Mouse (Mus musculus) thymus, adult 2 months (tissue): Measurements from ENCODE around the gene Aff3. TPM values are rescaled to one million over a fixed set of nuclear protein-coding genes. Genes with fewer than 3 reads are reported as not detected.

Experiments used
- DNase-seq: peaks from one replicate; pipeline ENCODE4 v3.0.0; 2021
- H3K27ac ChIP-seq: fragments of 200-500 bp; 2 replicates; pipeline ENCODE4 v1.5.1; 2012; ENCODE audit warnings: low read length, control low read depth; ENCODE audit not compliant: control insufficient read depth, insufficient read depth
- H3K27me3 ChIP-seq: fragments of 200-500 bp; 2 replicates; pipeline ENCODE4 v1.6.1; 2012; ENCODE audit warnings: mild to moderate bottlenecking, low read length, moderate library complexity, mixed read lengths; ENCODE audit not compliant: control insufficient read depth, insufficient read depth
- H3K36me3 ChIP-seq: fragments of 200-500 bp; 2 replicates; pipeline ENCODE4 v1.6.1; 2012; ENCODE audit warnings: mild to moderate bottlenecking, low read length, moderate library complexity; ENCODE audit not compliant: control insufficient read depth, insufficient read depth
- H3K4me1 ChIP-seq: fragments of 200-500 bp; replicated peaks from 2 replicates; pipeline ENCODE4 v1.6.1; 2012; ENCODE audit warnings: low read length; ENCODE audit not compliant: control insufficient read depth, insufficient read depth
- H3K4me3 ChIP-seq: fragments of 200-500 bp; 2 replicates; pipeline ENCODE4 v1.5.1; 2012; ENCODE audit warnings: mild to moderate bottlenecking, low read length, control low read depth, moderate library complexity; ENCODE audit not compliant: control insufficient read depth, insufficient read depth
- CTCF ChIP-seq: fragments of 200-500 bp; IDR thresholded peaks from 2 replicates; pipeline ENCODE4 v1.5.1; 2012; ENCODE audit warnings: mild to moderate bottlenecking, control low read depth, low read length, moderate library complexity, borderline replicate concordance; ENCODE audit not compliant: control insufficient read depth, poor library complexity, insufficient read depth; ENCODE audit errors: extremely low read depth
- POLR2A ChIP-seq: fragments of 200-500 bp; IDR thresholded peaks from 2 replicates; pipeline ENCODE4 v1.6.1; 2012; ENCODE audit warnings: mild to moderate bottlenecking, low read length, control low read depth, moderate library complexity; ENCODE audit not compliant: control insufficient read depth, poor library complexity, insufficient read depth; ENCODE audit errors: extremely low read depth
- WGBS: fragments of 180-500 bp; shearing (Covaris S2); methylation state at CpG from one replicate; pipeline ENCODE4 v1.1.7; 2018; 5-methylcytosine and 5-hydroxymethylcytosine counted together
- polyA plus RNA-seq: library from polyadenylated mRNA; depleted of rRNA; stranded (reverse); fragments of >200 nt; gene quantifications from 2 replicates; pipeline ENCODE4 v1.2.3, GENCODE M21; 2012

The Aff3 gene
- polyA plus RNA-seq, 1 experiment = 39.6 TPM

GRCm38 (mm10) chr1:38230041-38230440 is 434.7 kb downstream of the Aff3 start:
- DNase-seq = no peak
- Histone ChIP-seq H3K4me3 (no peak overlapping the region), H3K36me3 (no peaks in the 10 kb centered on the region), H3K27ac (no peak overlapping the region), H3K27me3 (no peaks in the 10 kb centered on the region), H3K4me1 (no peaks in the 10 kb centered on the region)
- TF ChIP-seq POLR2A (no peak), CTCF (no peak)
- 96% methylated on average over 8 of the region's 8 CpGs for WGBS

DNA sequence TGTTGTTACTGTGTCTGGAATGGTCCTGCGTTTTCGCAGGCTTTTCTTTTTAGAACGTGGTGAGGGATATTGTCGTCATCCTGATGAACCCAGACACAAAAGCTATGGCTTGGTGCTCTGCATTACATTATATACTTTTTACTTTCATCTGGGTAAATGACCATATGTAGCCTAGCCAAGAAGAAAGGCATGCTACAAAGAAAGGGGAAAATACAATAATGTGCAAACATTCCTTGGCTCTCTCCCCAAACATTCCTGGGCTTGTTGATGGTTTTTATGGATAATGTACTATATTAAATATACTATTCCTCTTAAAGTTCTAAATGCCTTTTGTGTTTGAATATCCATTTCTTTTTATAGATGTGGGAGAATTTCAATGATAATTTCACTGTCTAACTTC is 435.9 kb downstream of the Aff3 start:
- WGBS = 98% methylated on average over 4 of the region's 4 CpGs
- no peak overlapping the region for H3K27ac ChIP-seq
- TF ChIP-seq CTCF = no peak
- TF ChIP-seq POLR2A = no peak

DNA sequence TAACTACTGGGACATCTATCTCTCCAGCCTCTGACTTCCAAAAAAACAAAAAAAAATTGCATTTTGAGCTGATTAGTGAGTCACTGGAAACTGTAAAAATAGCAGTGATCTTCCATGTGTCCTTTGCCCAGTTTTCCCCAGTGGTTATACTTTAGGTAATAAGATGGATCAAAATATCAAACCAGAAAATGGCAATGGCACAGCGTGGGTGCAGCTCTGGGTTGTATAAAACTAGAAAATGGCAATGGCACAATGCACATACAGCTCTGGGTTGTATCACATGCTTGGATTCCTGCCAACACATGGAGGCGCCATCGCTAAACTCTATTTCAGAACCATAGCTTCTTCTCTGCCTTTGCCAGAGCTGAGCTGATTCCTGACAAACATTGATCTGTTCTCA is 439.6 kb downstream of the Aff3 start:
- no peaks in the 10 kb centered on the region for H3K4me1 ChIP-seq
- WGBS = 98% methylated on average over 3 of the region's 3 CpGs
- H3K36me3 ChIP-seq = no peaks in the 10 kb centered on the region
- H3K27ac ChIP-seq = no peak overlapping the region
- H3K4me3 ChIP-seq = no peak overlapping the region
- no peaks in the 10 kb centered on the region for H3K27me3 ChIP-seq
- no peak for DNase-seq
- TF ChIP-seq POLR2A = no peak
- no peak for TF ChIP-seq CTCF

More for the DNA sequence above, 435.9 kb downstream of the Aff3 start:
- Histone ChIP-seq H3K36me3 (no peaks in the 10 kb centered on the region), H3K4me1 (no peaks in the 10 kb centered on the region), H3K4me3 (no peak overlapping the region), H3K27me3 (no peaks in the 10 kb centered on the region)
- DNase-seq = no peak

DNA sequence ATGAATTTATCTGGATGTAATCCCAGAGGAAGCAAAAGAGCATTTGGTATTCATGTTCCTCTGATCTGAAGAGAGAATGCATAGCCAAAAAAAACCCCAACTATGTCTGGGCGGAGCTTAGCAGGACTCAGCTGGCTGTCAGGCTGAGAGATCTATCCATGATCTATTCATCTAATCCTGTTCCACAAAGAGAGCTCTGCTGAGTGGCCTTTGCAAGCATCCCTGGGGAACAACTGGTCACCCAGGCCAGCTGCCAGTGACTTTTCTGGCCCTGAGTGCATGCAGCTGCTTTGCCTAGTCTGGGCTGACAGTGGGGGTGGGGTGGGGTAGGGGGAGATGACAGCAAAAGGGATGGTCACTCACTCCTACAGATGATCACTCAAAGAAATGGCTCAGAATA is 442.6 kb downstream of the Aff3 start:
- DNase-seq = no peak
- no peaks in the 10 kb centered on the region for H3K4me1 ChIP-seq
- 0 out of 2 replicates have a peak, but pooled peaks cover 3% of the 10 kb centered on the region for H3K36me3 ChIP-seq
- no peaks in the 10 kb centered on the region for H3K27me3 ChIP-seq
- no peak overlapping the region for H3K27ac ChIP-seq
- H3K4me3 ChIP-seq = no peak overlapping the region
- 93% methylated on average over 1 of the region's 1 CpGs for WGBS
- TF ChIP-seq POLR2A = no peak
- no peak for TF ChIP-seq CTCF

DNA sequence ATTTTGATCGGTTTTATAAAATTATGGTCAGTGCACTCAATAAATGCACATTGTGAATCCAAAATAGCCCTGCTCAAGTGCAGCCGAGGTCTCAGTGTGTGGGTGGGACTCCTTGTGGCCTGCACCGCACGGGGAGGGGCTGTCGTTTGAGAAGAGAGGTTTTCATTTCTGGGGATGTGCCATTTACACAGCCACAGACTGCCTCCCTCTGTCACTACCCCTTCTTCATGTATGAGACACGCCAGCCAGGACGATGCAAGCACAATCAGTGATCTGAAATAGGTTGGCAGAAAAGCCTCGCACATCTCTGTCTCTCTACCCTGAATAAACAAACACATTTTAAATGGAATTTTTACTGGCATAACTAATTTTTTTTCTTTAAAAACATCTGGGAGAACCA is 443.3 kb downstream of the Aff3 start:
- 0 out of 2 replicates have a peak, but pooled peaks cover 3% of the 10 kb centered on the region for H3K36me3 ChIP-seq
- H3K27me3 ChIP-seq = no peaks in the 10 kb centered on the region
- H3K27ac ChIP-seq = no peak overlapping the region
- no peaks in the 10 kb centered on the region for H3K4me1 ChIP-seq
- no peak overlapping the region for H3K4me3 ChIP-seq
- no peak for DNase-seq
- no peak for TF ChIP-seq CTCF
- WGBS = 92% methylated on average over 8 of the region's 8 CpGs

GRCm38 (mm10) chr1:38217912-38218795 is 446.6 kb downstream of the Aff3 start:
- no peaks in the 10 kb centered on the region for H3K4me1 ChIP-seq
- no peak overlapping the region for H3K27ac ChIP-seq
- DNase-seq = no peak
- WGBS = 94% methylated on average over 31 of the region's 31 CpGs
- no peaks in the 10 kb centered on the region for H3K27me3 ChIP-seq
- no peak for TF ChIP-seq POLR2A
- H3K4me3 ChIP-seq = no peak overlapping the region
- H3K36me3 ChIP-seq = 0 out of 2 replicates have a peak, but pooled peaks cover 6% of the 10 kb centered on the region
